Mouse (Mus musculus) MEL (cell line): ENCODE measurements around the gene Ofcc1.

Experiments used
- CTCF ChIP-seq, 3 experiments: IDR thresholded peaks in 2 of 3; conservative IDR thresholded peaks in 1 of 3; 2 replicates each; pipeline ENCODE4 v1.5.1; 2011 to 2012; ENCODE audit warnings: low read length in 3 of 3, low read depth in 2 of 3, mild to moderate bottlenecking in 2 of 3, improper control_type of control experiment in 1 of 3, inconsistent platforms in 1 of 3, mixed read lengths in 1 of 3, moderate library complexity in 1 of 3; ENCODE audit not compliant: control insufficient read depth in 1 of 3, insufficient read depth in 1 of 3, poor library complexity in 1 of 3, severe bottlenecking in 1 of 3
- ETS1 ChIP-seq: IDR thresholded peaks from 2 replicates; pipeline ENCODE4 v1.6.1; 2012; ENCODE audit warnings: low read depth, mild to moderate bottlenecking, inconsistent platforms, low read length, improper control_type of control experiment, moderate library complexity
- MAFK ChIP-seq: IDR thresholded peaks from 2 replicates; pipeline ENCODE4 v1.6.1; 2011; ENCODE audit warnings: low read depth, mild to moderate bottlenecking, low read length, improper control_type of control experiment, borderline replicate concordance
- POLR2AphosphoS5 ChIP-seq: IDR thresholded peaks from 2 replicates; pipeline ENCODE4 v1.6.1; 2012; ENCODE audit warnings: low read depth, borderline replicate concordance, mild to moderate bottlenecking, inconsistent platforms, low read length, moderate library complexity, mixed read lengths

GRCm38 (mm10) chr13:39979294-39980061 is 381.8 kb downstream of the Ofcc1 start:
- no peak for TF ChIP-seq ETS1
- TF ChIP-seq CTCF (IDR thresholded peaks at IDR 0.05 in 2 of 3, conservative IDR thresholded peaks at IDR 0.05 in 1 of 3; ENCODE audit: control insufficient read depth in 1 of 3, insufficient read depth in 1 of 3, low read depth in 2 of 3, low read length in 3 of 3, poor library complexity in 1 of 3, severe bottlenecking in 1 of 3): no peak
- no peak for TF ChIP-seq POLR2AphosphoS5
- no peak for TF ChIP-seq MAFK
